Mouse (Mus musculus) erythroid progenitor cell, adult 5-6 weeks (primary cell): ENCODE data around the gene Galntl5. TPM values are rescaled to one million over a fixed set of nuclear protein-coding genes. Genes with fewer than 3 reads are reported as not detected.

Experiments used
- total RNA-seq, 2 experiments: library from RNA; stranded (forward) in 1 of 2; stranded (reverse) in 1 of 2; fragments of 150-400 nt in 1 of 2; fragments of 186-747, 209-891 nt in 1 of 2; gene quantifications; 2 replicates each; pipeline versions ENCODE4 v1.2.3 to v1.2.4; 2015 to 2017; ENCODE audit warnings: low replicate concordance in 2 of 2

Galntl5 gene
- total RNA-seq, 2 experiments from 2014 or later = not detected

Other genes with a start within 250 kb of the Galntl5 start
- 2.5 and 7.5 TPM in 2 replicates for gene Prkag2, start 80.8 kb upstream of the Galntl5 start, total RNA-seq (2015; ENCODE audit: low replicate concordance)
- gene Prkag2, start 80.8 kb upstream of the Galntl5 start, total RNA-seq (2017; ENCODE audit: low replicate concordance) = 1.7 and 5.9 TPM in 2 replicates
- gene Galnt11, start 40.4 kb downstream of the Galntl5 start, total RNA-seq (2015; ENCODE audit: low replicate concordance) = 4.0 and 8.8 TPM in 2 replicates
- 1.4 and 2.8 TPM in 2 replicates for gene Galnt11, start 40.4 kb downstream of the Galntl5 start, total RNA-seq (2017; ENCODE audit: low replicate concordance)
- gene E130116L18Rik, start 41.7 kb downstream of the Galntl5 start, total RNA-seq (2015; ENCODE audit: low replicate concordance) = not detected in 2 replicates
- not detected in 2 replicates for gene E130116L18Rik, start 41.7 kb downstream of the Galntl5 start, total RNA-seq (2017; ENCODE audit: low replicate concordance)